Mouse (Mus musculus) megakaryocyte, embryonic 14.5 days (primary cell): Measurements from ENCODE around the gene Abtb2.

Experiments
- FLI1 ChIP-seq: IDR thresholded peaks from 2 replicates; pipeline ENCODE4 v1.6.1; 2012; ENCODE audit warnings: low read length, inconsistent platforms, mixed read lengths
- GATA1 ChIP-seq: IDR thresholded peaks from 3 replicates; pipeline ENCODE4 v1.6.1; 2012; ENCODE audit warnings: mixed read lengths, low read length, inconsistent platforms, borderline replicate concordance

- no peak for TF ChIP-seq GATA1
- no peak for TF ChIP-seq FLI1
These were observed 12.6 kb downstream of the Abtb2 start for GRCm38 (mm10) chr2:103578663-103579213.
